ENCODE assay signal across 10 mouse cellular contexts in the genomic region with DNA sequence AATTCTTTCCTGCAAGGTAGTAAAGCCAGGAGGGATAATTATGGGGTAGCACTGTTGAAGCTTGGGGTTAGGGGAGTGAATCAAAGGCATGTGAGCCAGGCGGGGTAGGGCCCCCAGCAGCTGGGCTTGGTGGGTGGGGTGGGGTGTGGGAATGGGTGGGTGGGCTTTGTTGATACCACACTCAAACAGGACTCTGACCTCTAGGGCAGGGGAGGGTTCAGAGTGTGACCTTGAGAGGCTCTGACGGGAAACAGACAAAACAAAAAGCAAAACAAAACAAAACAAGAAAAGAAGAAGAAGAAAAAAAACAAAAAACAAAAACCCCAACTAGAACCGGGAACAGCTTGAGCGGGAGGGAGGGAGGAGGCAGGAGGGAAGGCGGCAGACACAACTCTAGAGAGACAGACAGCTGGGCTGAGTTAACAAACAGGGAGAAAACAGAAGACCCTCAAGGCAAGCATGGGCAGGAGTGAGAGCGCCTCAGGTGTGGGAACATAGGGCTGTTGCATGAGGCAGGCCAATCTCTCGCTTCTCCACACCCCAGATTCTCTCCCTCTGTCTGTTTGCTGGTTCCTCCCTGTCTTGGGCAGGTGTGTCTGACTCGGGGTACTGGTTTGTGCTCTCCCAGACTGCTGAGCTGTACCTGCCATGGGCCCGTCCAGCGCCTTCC. TPM values are rescaled to one million over a fixed set of nuclear protein-coding genes. Genes with fewer than 3 reads are reported as not detected.
DNase-seq lines count a peak whose midpoint lies in the region; ATAC-seq and TF ChIP-seq lines count a peak whose summit lies in the region.
"Had no signal": no experiment of that assay in that cellular context is flagged by ENCODE, and none has a peak within 500 bp of the region (broad histone marks: within the 10 kb centered on the region; RNA-seq: fewer than 3 reads in every experiment).

Gene Ly6g6e, plus strand, starts transcription at position 396 of the 670 bp plus-strand sequence.

- H3K4me2 ChIP-seq in embryonic facial prominence, embryonic 11.5 days (ENCODE audit: low read depth, low read length) = peak within 1 kb of the TSS; percentile 7; the same call in 1 of the 2 replicates
- peak within 1 kb of the TSS; percentile 32 for H3K4me2 ChIP-seq in hindbrain, embryonic 16.5 days (ENCODE audit: low read length)
- peak within 1 kb of the TSS; percentile 46 for H3K4me2 ChIP-seq in midbrain, embryonic 16.5 days (ENCODE audit: low read length)

- TF ChIP-seq CTCF in layer of hippocampus, adult 2 months (conservative IDR thresholded peaks at IDR 0.05) = no peak

- peak within 1 kb of the TSS; percentile 26 for H3K9ac ChIP-seq in embryonic facial prominence, embryonic 11.5 days (replicated peaks; ENCODE audit: low read length)
- peak within 1 kb of the TSS; percentile 1; the same call in 1 of the 2 replicates for H3K9ac ChIP-seq in hindbrain, embryonic 16.5 days (ENCODE audit: low read depth, low read length)
- peak within 1 kb of the TSS; percentile 54; the same call in 1 of the 2 replicates for H3K9ac ChIP-seq in midbrain, embryonic 16.5 days (ENCODE audit: low read depth, low read length)

- H3K27me3 ChIP-seq in embryonic facial prominence, embryonic 11.5 days (ENCODE audit: control insufficient read depth, insufficient read depth, low read length) = no peaks in the 10 kb centered on the region
- H3K27me3 ChIP-seq in hindbrain, embryonic 16.5 days (replicated peaks; ENCODE audit: control insufficient read depth, insufficient read depth, low read length) = no peaks in the 10 kb centered on the region
- H3K27me3 ChIP-seq in midbrain, embryonic 16.5 days (ENCODE audit: control insufficient read depth, insufficient read depth, low read depth, low read length) = no peaks in the 10 kb centered on the region

- ATAC-seq in embryonic facial prominence, embryonic 11.5 days (replicated peaks; ENCODE audit: insufficient number of reproducible peaks, low FRiP score, low TSS enrichment, low read depth) = no peak
- ATAC-seq in hindbrain, embryonic 16.5 days = no peak
- no peak for ATAC-seq in midbrain, embryonic 16.5 days
- ATAC-seq: activated CD4-positive, CD25-positive, alpha-beta regulatory T cell, adult 4 months had no signal

- H3K9me3 ChIP-seq in embryonic facial prominence, embryonic 11.5 days (replicated peaks; ENCODE audit: control insufficient read depth, low read length) = no peaks in the 10 kb centered on the region
- H3K9me3 ChIP-seq in hindbrain, embryonic 16.5 days (ENCODE audit: control insufficient read depth, low read length) = no peaks in the 10 kb centered on the region
- H3K9me3 ChIP-seq in midbrain, embryonic 16.5 days (replicated peaks; ENCODE audit: control insufficient read depth, low read length, poor library complexity, severe bottlenecking) = no peaks in the 10 kb centered on the region

- peak within 1 kb of the TSS; percentile 43; the same call in 1 of the 2 replicates for H3K27ac ChIP-seq in layer of hippocampus, adult 2 months
- no peak within 1 kb of the TSS for H3K27ac ChIP-seq in embryonic facial prominence, embryonic 11.5 days (replicated peaks; ENCODE audit: low read depth, low read length)
- H3K27ac ChIP-seq in hindbrain, embryonic 16.5 days (ENCODE audit: low read depth, low read length) = no peak within 1 kb of the TSS
- no peak within 1 kb of the TSS for H3K27ac ChIP-seq in midbrain, embryonic 16.5 days (ENCODE audit: low read length)

- H3K4me1 ChIP-seq in embryonic facial prominence, embryonic 11.5 days (ENCODE audit: control insufficient read depth, insufficient read depth, low read length) = peaks cover 9% of the 10 kb centered on the region
- no peaks in the 10 kb centered on the region; the same call in 1 of the 2 replicates for H3K4me1 ChIP-seq in hindbrain, embryonic 16.5 days (ENCODE audit: control insufficient read depth, insufficient read depth, low read depth, low read length)
- no peaks in the 10 kb centered on the region for H3K4me1 ChIP-seq in midbrain, embryonic 16.5 days (ENCODE audit: control insufficient read depth, insufficient read depth, low read length)

- no peaks in the 10 kb centered on the region for H3K36me3 ChIP-seq in embryonic facial prominence, embryonic 11.5 days (replicated peaks; ENCODE audit: control insufficient read depth, insufficient read depth, low read depth, low read length)
- H3K36me3 ChIP-seq in hindbrain, embryonic 16.5 days (ENCODE audit: control insufficient read depth, insufficient read depth, low read length) = no peaks in the 10 kb centered on the region
- no peaks in the 10 kb centered on the region for H3K36me3 ChIP-seq in midbrain, embryonic 16.5 days (ENCODE audit: control insufficient read depth, insufficient read depth, low read length)

- peak within 1 kb of the TSS; percentile 43 for H3K4me3 ChIP-seq in layer of hippocampus, adult 2 months
- no peak within 1 kb of the TSS for H3K4me3 ChIP-seq in embryonic facial prominence, embryonic 11.5 days (ENCODE audit: low read depth, low read length)
- H3K4me3 ChIP-seq in hindbrain, embryonic 16.5 days (ENCODE audit: low read length) = no peak within 1 kb of the TSS; the same call in 1 of the 2 replicates
- H3K4me3 ChIP-seq in midbrain, embryonic 16.5 days (ENCODE audit: low read depth, low read length) = peak within 1 kb of the TSS; percentile 26

- no peak for DNase-seq in layer of hippocampus, adult 2 months (ENCODE audit: low spot score in 2 of 2)
- DNase-seq in layer of hippocampus, adult 9-11 months = no peak
- DNase-seq in embryonic facial prominence, embryonic 11.5 days (ENCODE audit: low spot score) = peak; percentile 43
- no peak for DNase-seq in right cerebral cortex, adult 18-20 months
- DNase-seq in yolk sac, embryonic 10.5 days (ENCODE audit: low spot score) = no peak
- DNase-seq in spleen, postnatal 36 days (ENCODE audit: low spot score in 2 of 2) = no peak
- DNase-seq: gastrocnemius, postnatal 36 days had no signal

- 15% methylated on average over 10 of the region's 10 CpGs for WGBS in embryonic facial prominence, embryonic 11.5 days
- 36% methylated on average over 10 of the region's 10 CpGs for WGBS in hindbrain, embryonic 16.5 days
- 34% methylated on average over 10 of the region's 10 CpGs for WGBS in midbrain, embryonic 16.5 days

RNA-seq across cellular contexts. Expression of gene Ly6g6e, which starts in this region (rescaled TPM):
- total RNA-seq in layer of hippocampus, adult 2 months (2021) = 1 to 10 TPM; 2.5 to 3.5 TPM
- polyA plus RNA-seq in embryonic facial prominence, embryonic 11.5 days (2014; fragmentation: Nextera tagmentation; extraction: Ambion mirVana) = 0.66 and 1.1 TPM in 2 replicates
- 0.16 and 0.34 TPM in 2 replicates for polyA plus RNA-seq in hindbrain, embryonic 16.5 days (2015; fragmentation: Nextera tagmentation; extraction: Ambion mirVana)
- 0.26 and 0.31 TPM in 2 replicates for polyA plus RNA-seq in midbrain, embryonic 16.5 days (2015; fragmentation: Nextera tagmentation; extraction: Ambion mirVana)
- total RNA-seq: gastrocnemius, postnatal 36 days had no signal
- polyA plus RNA-seq: activated CD4-positive, CD25-positive, alpha-beta regulatory T cell, adult 4 months had no signal

Comparison
In these comparisons a context has a peak if more than half of its experiments do, and no peak if none do; other contexts are left out.
1. H3K4me3 ChIP-seq: peak in layer of hippocampus, adult 2 months (single experiment) and midbrain, embryonic 16.5 days (single experiment); none in embryonic facial prominence, embryonic 11.5 days (single experiment) and hindbrain, embryonic 16.5 days (single experiment).
2. H3K9ac ChIP-seq: peak in every context shown above with its lines; median percentile 54 in midbrain, embryonic 16.5 days; 26 in embryonic facial prominence, embryonic 11.5 days; 1 in hindbrain, embryonic 16.5 days.
3. Peak in every context shown above with its lines, with median percentiles within 50 percentile points of each other: H3K4me2 ChIP-seq.